Mouse (Mus musculus): ENCODE measurements around the gene Scyl1. TPM values are rescaled to one million over a fixed set of nuclear protein-coding genes. Genes with fewer than 3 reads are reported as not detected.
A peak's percentile ranks its signal among the peaks of the same experiment; 100 is the strongest.
"Not testable (repeated sequence)": the region's sequence is repeated elsewhere in the genome, so short reads cannot be mapped to it uniquely, and the experiment has no call there.

Gene Scyl1
- polyA plus RNA-seq, 1 experiment from 2014 or later = 47.2 TPM

- not testable (repeated sequence) for H3K9me3 ChIP-seq (ENCODE audit: control insufficient read depth, low read length); H3K4me3 ChIP-seq (ENCODE audit: low read depth, low read length); DNase-seq (ENCODE audit: low spot score); H3K4me1 ChIP-seq (replicated peaks; ENCODE audit: control insufficient read depth, insufficient read depth, low read length); H3K4me2 ChIP-seq (replicated peaks; ENCODE audit: low read depth, low read length); H3K27me3 ChIP-seq (ENCODE audit: control insufficient read depth, insufficient read depth, low read length)
- 0 out of 2 replicates have a peak overlapping the region, but pooled peaks have one; percentile 2 for H3K9ac ChIP-seq (ENCODE audit: low read depth, low read length)
- H3K27ac ChIP-seq (ENCODE audit: low read depth, low read length) = peak overlapping the region; percentile 36; the same call in 1 of the 2 replicates
- 42% methylated on average over 7 of the region's 7 CpGs for WGBS
- H3K36me3 ChIP-seq (ENCODE audit: control insufficient read depth, insufficient read depth, low read length) = peaks cover 15% of the 10 kb centered on the region
- peak; percentile 58 for ATAC-seq (ENCODE audit: low FRiP score)
Measured at GRCm38 (mm10) chr19:5793917-5794770, 22.9 kb upstream of the Scyl1 start.

GRCm38 (mm10) chr19:5793116-5793515, 21.9 kb upstream of the Scyl1 start:
- Histone ChIP-seq H3K9ac (ENCODE audit: low read depth, low read length) (no peak overlapping the region), H3K27me3 (ENCODE audit: control insufficient read depth, insufficient read depth, low read length) (no peaks in the 10 kb centered on the region), H3K36me3 (ENCODE audit: control insufficient read depth, insufficient read depth, low read length) (peaks cover 15% of the 10 kb centered on the region), H3K27ac (ENCODE audit: low read depth, low read length) (no peak overlapping the region), H3K9me3 (ENCODE audit: control insufficient read depth, low read length) (no peaks in the 10 kb centered on the region), H3K4me2 (replicated peaks; ENCODE audit: low read depth, low read length) (no peak overlapping the region), H3K4me3 (ENCODE audit: low read depth, low read length) (no peak overlapping the region), H3K4me1 (replicated peaks; ENCODE audit: control insufficient read depth, insufficient read depth, low read length) (peaks cover 5% of the 10 kb centered on the region)
- WGBS = 6% methylated on average over 2 of the region's 2 CpGs
- peak; percentile 65 for DNase-seq (ENCODE audit: low spot score)
- ATAC-seq (ENCODE audit: low FRiP score) = peak; percentile 65

GRCm38 (mm10) chr19:5791329-5791728, 20.1 kb upstream of the Scyl1 start:
- H3K9ac ChIP-seq (ENCODE audit: low read depth, low read length) = no peak overlapping the region
- DNase-seq (ENCODE audit: low spot score) (no peak), ATAC-seq (ENCODE audit: low FRiP score) (no peak)
- H3K4me2 ChIP-seq (replicated peaks; ENCODE audit: low read depth, low read length) = no peak overlapping the region
- no peak overlapping the region for H3K4me3 ChIP-seq (ENCODE audit: low read depth, low read length)
- no peaks in the 10 kb centered on the region for H3K9me3 ChIP-seq (ENCODE audit: control insufficient read depth, low read length)
- H3K4me1 ChIP-seq (replicated peaks; ENCODE audit: control insufficient read depth, insufficient read depth, low read length) = peaks cover 2% of the 10 kb centered on the region
- peaks cover 6% of the 10 kb centered on the region; the same call in 1 of the 2 replicates for H3K36me3 ChIP-seq (ENCODE audit: control insufficient read depth, insufficient read depth, low read length)
- H3K27ac ChIP-seq (ENCODE audit: low read depth, low read length) = no peak overlapping the region
- WGBS = 77% methylated on average over 4 of the region's 4 CpGs
- no peaks in the 10 kb centered on the region for H3K27me3 ChIP-seq (ENCODE audit: control insufficient read depth, insufficient read depth, low read length)

- Histone ChIP-seq H3K27ac (ENCODE audit: low read depth, low read length) (no peak overlapping the region), H3K27me3 (ENCODE audit: control insufficient read depth, insufficient read depth, low read length) (no peaks in the 10 kb centered on the region), H3K9me3 (ENCODE audit: control insufficient read depth, low read length) (no peaks in the 10 kb centered on the region), H3K4me2 (replicated peaks; ENCODE audit: low read depth, low read length) (no peak overlapping the region), H3K4me3 (ENCODE audit: low read depth, low read length) (no peak overlapping the region), H3K36me3 (ENCODE audit: control insufficient read depth, insufficient read depth, low read length) (no peaks in the 10 kb centered on the region), H3K9ac (ENCODE audit: low read depth, low read length) (no peak overlapping the region), H3K4me1 (replicated peaks; ENCODE audit: control insufficient read depth, insufficient read depth, low read length) (no peaks in the 10 kb centered on the region)
- ATAC-seq (ENCODE audit: low FRiP score) = no peak
- WGBS = 72% methylated on average over 5 of the region's 5 CpGs
- no peak for DNase-seq (ENCODE audit: low spot score)
Measured at GRCm38 (mm10) chr19:5789066-5789465, 17.8 kb upstream of the Scyl1 start.

- Histone ChIP-seq H3K4me1 (replicated peaks; ENCODE audit: control insufficient read depth, insufficient read depth, low read length) (no peaks in the 10 kb centered on the region), H3K27ac (ENCODE audit: low read depth, low read length) (no peak overlapping the region), H3K36me3 (ENCODE audit: control insufficient read depth, insufficient read depth, low read length) (no peaks in the 10 kb centered on the region), H3K9ac (ENCODE audit: low read depth, low read length) (no peak overlapping the region), H3K4me2 (replicated peaks; ENCODE audit: low read depth, low read length) (no peak overlapping the region), H3K27me3 (ENCODE audit: control insufficient read depth, insufficient read depth, low read length) (no peaks in the 10 kb centered on the region), H3K4me3 (ENCODE audit: low read depth, low read length) (no peak overlapping the region), H3K9me3 (ENCODE audit: control insufficient read depth, low read length) (no peaks in the 10 kb centered on the region)
- WGBS = 85% methylated on average over 7 of the region's 7 CpGs
- DNase-seq (ENCODE audit: low spot score) (no peak), ATAC-seq (ENCODE audit: low FRiP score) (no peak)
Measured at GRCm38 (mm10) chr19:5788620-5789019, 17.4 kb upstream of the Scyl1 start.

GRCm38 (mm10) chr19:5787920-5788319, 16.7 kb upstream of the Scyl1 start:
- H3K4me3 ChIP-seq (ENCODE audit: low read depth, low read length) = no peak overlapping the region
- WGBS = 86% methylated on average over 7 of the region's 7 CpGs
- no peaks in the 10 kb centered on the region for H3K9me3 ChIP-seq (ENCODE audit: control insufficient read depth, low read length)
- H3K27ac ChIP-seq (ENCODE audit: low read depth, low read length) = no peak overlapping the region
- ATAC-seq (ENCODE audit: low FRiP score) (no peak), DNase-seq (ENCODE audit: low spot score) (no peak)
- H3K4me2 ChIP-seq (replicated peaks; ENCODE audit: low read depth, low read length) = no peak overlapping the region
- H3K36me3 ChIP-seq (ENCODE audit: control insufficient read depth, insufficient read depth, low read length) = no peaks in the 10 kb centered on the region
- H3K4me1 ChIP-seq (replicated peaks; ENCODE audit: control insufficient read depth, insufficient read depth, low read length) = no peaks in the 10 kb centered on the region
- no peaks in the 10 kb centered on the region for H3K27me3 ChIP-seq (ENCODE audit: control insufficient read depth, insufficient read depth, low read length)
- no peak overlapping the region for H3K9ac ChIP-seq (ENCODE audit: low read depth, low read length)

GRCm38 (mm10) chr19:5787128-5787635, 16.0 kb upstream of the Scyl1 start:
- no peak overlapping the region for H3K27ac ChIP-seq (ENCODE audit: low read depth, low read length)
- H3K4me3 ChIP-seq (ENCODE audit: low read depth, low read length) = no peak overlapping the region
- ATAC-seq (ENCODE audit: low FRiP score) = no peak
- no peaks in the 10 kb centered on the region for H3K27me3 ChIP-seq (ENCODE audit: control insufficient read depth, insufficient read depth, low read length)
- H3K4me1 ChIP-seq (replicated peaks; ENCODE audit: control insufficient read depth, insufficient read depth, low read length) = no peaks in the 10 kb centered on the region
- peak; percentile 89 for DNase-seq (ENCODE audit: low spot score)
- 14% methylated on average over 8 of the region's 8 CpGs for WGBS
- H3K4me2 ChIP-seq (replicated peaks; ENCODE audit: low read depth, low read length) = no peak overlapping the region
- no peak overlapping the region for H3K9ac ChIP-seq (ENCODE audit: low read depth, low read length)
- H3K9me3 ChIP-seq (ENCODE audit: control insufficient read depth, low read length) = no peaks in the 10 kb centered on the region
- H3K36me3 ChIP-seq (ENCODE audit: control insufficient read depth, insufficient read depth, low read length) = no peaks in the 10 kb centered on the region

GRCm38 (mm10) chr19:5786441-5787114, 15.4 kb upstream of the Scyl1 start:
- H3K27me3 ChIP-seq (ENCODE audit: control insufficient read depth, insufficient read depth, low read length) = no peaks in the 10 kb centered on the region
- WGBS = 9% methylated on average over 12 of the region's 12 CpGs
- no peak overlapping the region for H3K9ac ChIP-seq (ENCODE audit: low read depth, low read length)
- no peak overlapping the region for H3K27ac ChIP-seq (ENCODE audit: low read depth, low read length)
- 0 out of 2 replicates have a peak, but pooled peaks have one; percentile 72 for ATAC-seq (ENCODE audit: low FRiP score)
- H3K4me1 ChIP-seq (replicated peaks; ENCODE audit: control insufficient read depth, insufficient read depth, low read length) = no peaks in the 10 kb centered on the region
- no peaks in the 10 kb centered on the region for H3K36me3 ChIP-seq (ENCODE audit: control insufficient read depth, insufficient read depth, low read length)
- no peak overlapping the region for H3K4me2 ChIP-seq (replicated peaks; ENCODE audit: low read depth, low read length)
- no peaks in the 10 kb centered on the region for H3K9me3 ChIP-seq (ENCODE audit: control insufficient read depth, low read length)
- peak; percentile 93 for DNase-seq (ENCODE audit: low spot score)
- H3K4me3 ChIP-seq (ENCODE audit: low read depth, low read length) = no peak overlapping the region
